Mouse (Mus musculus): ENCODE results near the gene Pqlc2. TPM values are rescaled to one million over a fixed set of nuclear protein-coding genes. Genes with fewer than 3 reads are reported as not detected.
A peak's percentile ranks its signal among the peaks of the same experiment; 100 is the strongest.

Gene Pqlc2
- total RNA-seq (2015): 9.8 and 11.1 TPM in 2 replicates
- 12.8 and 16.1 TPM in 2 replicates for total RNA-seq (2017)

- peak; percentile 82 for ATAC-seq (ENCODE audit: poor library complexity, severe bottlenecking)
Observed at GRCm38 (mm10) chr4:139310171-139310898, at the start of gene Pqlc2, which contains the start of gene Akr7a5. TSS of gene Pqlc2 (minus strand) at chr4:139310708. TSS of gene Akr7a5 (plus strand) at chr4:139310744.

DNA sequence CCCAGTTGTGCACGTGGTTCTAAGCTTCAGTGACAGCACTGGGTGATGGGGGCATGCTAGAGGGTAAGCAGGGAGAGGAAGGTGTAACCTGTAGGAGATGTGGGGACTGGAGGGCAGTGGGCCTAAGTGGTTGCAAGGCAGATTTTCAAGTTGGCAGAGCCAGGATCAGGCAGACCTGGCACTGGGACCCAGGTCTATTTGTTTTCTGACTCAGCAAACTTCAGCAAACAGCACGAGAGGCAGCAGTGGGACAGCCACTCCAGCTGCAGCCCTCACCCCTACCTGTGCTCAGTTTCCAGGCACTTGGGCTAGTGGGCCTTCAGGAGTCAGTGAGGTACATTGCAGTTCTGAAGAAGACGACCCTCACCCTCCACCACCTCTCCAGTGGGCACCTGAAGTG is 46.7 kb upstream of the Pqlc2 start:
- ATAC-seq (ENCODE audit: poor library complexity, severe bottlenecking): no peak

- ATAC-seq (ENCODE audit: poor library complexity, severe bottlenecking): peak; percentile 14; the same call in 1 of the 2 replicates
Observed at GRCm38 (mm10) chr4:139352832-139353231, 42.3 kb upstream of the Pqlc2 start.

- ATAC-seq (ENCODE audit: poor library complexity, severe bottlenecking): peak; percentile 99
Observed at GRCm38 (mm10) chr4:139351931-139352711, 41.6 kb upstream of the Pqlc2 start, which contains the start of the genes Mrto4, Emc1 and Ubr4. TSS of gene Mrto4 (minus strand) at chr4:139352576. TSS of gene Emc1 (plus strand) at chr4:139352587. TSS of gene Ubr4 (plus strand) at chr4:139352609.

DNA sequence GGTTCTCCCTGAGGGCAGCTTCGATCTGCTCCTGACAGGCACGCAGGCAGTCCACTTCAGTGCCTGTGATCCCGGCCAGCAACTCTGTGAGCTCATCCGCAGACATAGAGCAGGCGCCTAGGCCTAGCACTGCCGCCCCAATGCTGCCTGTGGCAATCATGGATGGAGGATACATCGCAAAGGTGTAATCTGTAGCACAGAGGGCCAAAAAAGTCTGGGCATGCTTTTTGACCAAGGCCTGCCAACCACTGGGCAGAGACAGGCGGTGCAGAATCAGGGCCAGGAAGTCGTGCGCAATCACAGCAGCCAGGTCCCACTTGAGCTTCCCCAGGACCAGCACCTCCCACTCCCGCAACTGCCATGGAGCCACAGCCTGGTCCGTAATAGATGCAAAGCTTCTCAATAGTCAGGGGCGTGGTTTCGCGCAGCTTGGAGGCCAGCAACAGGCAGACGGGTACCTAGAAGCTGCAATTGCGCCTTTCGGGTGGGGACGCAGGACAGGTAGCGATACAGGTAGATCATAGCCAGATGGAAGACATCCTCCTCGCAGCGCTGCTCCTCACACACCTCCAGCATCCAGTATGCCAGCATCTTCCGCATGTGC is 35.0 kb upstream of the Pqlc2 start:
- ATAC-seq (ENCODE audit: poor library complexity, severe bottlenecking): no peak

DNA sequence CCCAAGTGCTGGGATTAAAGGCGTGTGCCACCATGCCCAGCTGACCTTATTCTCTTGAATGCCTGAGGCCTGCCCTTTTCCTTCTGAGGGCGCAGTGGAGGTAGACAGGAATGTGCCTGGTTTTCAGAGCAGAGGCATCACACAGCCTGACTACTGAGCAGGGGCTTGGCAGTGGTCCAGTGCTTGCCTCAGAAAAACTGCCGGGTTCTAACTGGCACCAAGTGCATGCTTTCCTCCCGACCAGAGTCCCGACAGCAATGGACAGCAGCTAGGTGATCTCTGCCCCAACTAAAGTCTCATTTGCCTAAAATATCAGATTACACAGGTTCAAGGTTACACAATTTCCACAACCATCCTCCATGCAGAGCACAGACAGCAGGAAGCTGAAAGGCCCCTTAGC is 33.2 kb upstream of the Pqlc2 start:
- peak; percentile 43; the same call in 1 of the 2 replicates for ATAC-seq (ENCODE audit: poor library complexity, severe bottlenecking)

DNA sequence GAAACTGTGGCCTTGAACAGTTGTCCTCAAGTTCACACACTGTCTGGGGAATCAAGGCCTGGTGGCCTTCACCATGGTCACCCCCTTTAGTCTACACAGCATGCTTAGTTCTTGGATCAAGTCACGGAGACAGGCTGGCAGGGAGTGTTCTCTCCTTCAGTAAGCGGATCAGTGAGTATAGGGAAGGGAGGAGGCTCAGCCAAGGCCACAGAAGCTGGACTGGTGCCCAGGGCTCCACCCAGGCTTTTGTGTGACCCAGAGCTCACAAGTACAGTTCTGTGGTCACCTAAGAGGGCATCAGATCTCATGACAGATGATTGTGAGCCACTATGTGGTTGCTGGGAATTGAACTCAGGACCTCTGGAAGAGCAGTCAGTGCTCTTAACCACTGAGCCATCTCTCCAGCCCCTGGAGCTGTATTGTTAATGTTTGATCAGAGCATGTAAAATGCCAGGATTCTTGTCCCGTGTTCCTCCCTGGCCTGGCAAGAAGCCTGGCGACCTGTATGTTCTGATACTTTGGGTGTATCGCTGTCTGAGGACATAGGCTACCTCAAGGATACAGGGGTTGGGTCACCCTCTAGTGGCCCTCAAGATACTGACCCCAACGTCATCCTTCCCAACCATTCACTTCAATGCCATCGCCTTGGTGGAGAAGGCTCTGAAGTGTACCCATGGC is 31.2 kb upstream of the Pqlc2 start:
- ATAC-seq (ENCODE audit: poor library complexity, severe bottlenecking): peak; percentile 53

DNA sequence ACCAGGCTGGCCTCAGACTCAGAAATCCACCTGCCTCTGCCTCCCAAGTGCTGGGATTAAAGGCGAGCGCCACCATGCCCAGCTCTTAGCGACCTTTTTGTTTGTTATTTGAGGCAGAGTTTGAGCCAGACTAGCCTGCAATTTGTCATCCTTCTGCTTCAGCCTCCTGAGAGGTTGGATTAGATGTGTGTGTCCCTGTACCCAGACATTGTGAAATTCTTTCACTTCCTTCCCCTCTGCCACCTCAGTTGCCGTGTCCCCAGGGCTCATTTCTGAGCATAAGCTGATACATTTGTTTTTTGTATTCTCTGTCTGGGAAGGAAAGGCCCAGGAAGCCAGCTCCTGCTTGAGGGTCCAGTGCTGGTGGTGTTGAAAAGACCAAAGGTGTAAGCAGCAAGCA is 30.3 kb upstream of the Pqlc2 start:
- peak; percentile 68 for ATAC-seq (ENCODE audit: poor library complexity, severe bottlenecking)

DNA sequence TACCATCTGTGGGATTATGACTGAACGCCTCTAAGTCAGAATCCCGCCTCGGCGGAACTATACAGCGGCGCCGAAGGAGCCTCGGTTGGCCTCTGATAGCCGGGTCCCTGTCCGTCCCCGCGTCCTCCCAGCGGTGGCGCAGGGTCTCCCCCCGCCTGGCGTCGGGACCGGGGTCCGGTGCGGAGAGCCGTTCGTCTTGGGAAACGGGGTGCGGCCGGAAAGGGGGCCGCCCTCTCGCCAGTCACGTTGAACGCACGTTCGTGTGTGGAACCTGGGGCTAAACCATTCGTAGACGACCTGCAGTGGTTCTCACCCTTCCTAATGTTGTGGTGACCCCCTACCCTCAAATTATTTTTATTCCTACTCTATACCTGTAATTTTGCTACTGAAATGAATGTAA is 27.6 kb upstream of the Pqlc2 start:
- no peak for ATAC-seq (ENCODE audit: poor library complexity, severe bottlenecking)

GRCm38 (mm10) chr4:139336822-139337483 is 26.4 kb upstream of the Pqlc2 start:
- ATAC-seq (ENCODE audit: poor library complexity, severe bottlenecking): peak; percentile 88

DNA sequence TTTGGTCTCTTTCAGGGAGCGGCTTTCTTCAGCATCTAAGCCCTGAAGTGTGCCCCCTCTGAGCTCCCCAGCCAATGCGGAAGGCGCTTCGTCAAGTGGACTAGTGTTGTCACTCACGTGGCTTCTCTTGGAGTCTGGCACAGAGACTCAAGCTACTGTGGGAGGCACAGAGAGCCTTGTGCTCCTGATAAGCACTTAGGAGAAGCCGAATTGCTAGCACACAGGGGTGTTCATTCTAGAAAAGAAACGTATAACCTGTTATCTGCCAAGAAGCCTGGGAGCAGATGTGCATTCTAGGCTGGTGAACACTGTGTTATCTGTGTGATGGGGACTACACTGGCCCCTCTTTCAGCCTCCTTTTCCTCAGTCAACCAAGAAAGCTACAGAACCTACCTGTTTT is 25.0 kb upstream of the Pqlc2 start:
- no peak for ATAC-seq (ENCODE audit: poor library complexity, severe bottlenecking)

- ATAC-seq (ENCODE audit: poor library complexity, severe bottlenecking): no peak
Observed at GRCm38 (mm10) chr4:139334631-139335295, 24.3 kb upstream of the Pqlc2 start.

DNA sequence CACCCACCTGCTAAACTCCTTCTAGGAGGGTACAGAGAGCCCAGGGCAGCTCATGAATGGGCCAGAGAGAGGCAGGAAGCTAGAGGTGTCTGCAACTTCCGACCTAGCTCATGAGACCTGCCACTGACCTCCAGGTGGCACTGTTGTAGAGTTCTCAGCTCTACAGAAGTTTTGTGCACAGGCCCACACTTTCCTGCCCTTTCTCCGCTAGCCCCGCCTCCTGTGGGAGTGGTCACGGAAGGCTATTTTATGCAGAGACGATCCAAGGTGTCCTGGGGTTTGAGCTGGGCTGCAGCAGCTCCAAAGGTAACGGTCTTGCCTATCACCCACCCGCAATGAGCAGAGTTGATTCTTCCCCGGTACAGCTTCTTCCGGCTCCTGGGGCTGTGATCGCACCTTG is 20.1 kb upstream of the Pqlc2 start:
- ATAC-seq (ENCODE audit: poor library complexity, severe bottlenecking): peak; percentile 100

GRCm38 (mm10) chr4:139319740-139320139 is 9.2 kb upstream of the Pqlc2 start:
- ATAC-seq (ENCODE audit: poor library complexity, severe bottlenecking): 0 out of 2 replicates have a peak, but pooled peaks have one; percentile 12

GRCm38 (mm10) chr4:139318449-139318848 is 7.9 kb upstream of the Pqlc2 start:
- ATAC-seq (ENCODE audit: poor library complexity, severe bottlenecking): no peak

DNA sequence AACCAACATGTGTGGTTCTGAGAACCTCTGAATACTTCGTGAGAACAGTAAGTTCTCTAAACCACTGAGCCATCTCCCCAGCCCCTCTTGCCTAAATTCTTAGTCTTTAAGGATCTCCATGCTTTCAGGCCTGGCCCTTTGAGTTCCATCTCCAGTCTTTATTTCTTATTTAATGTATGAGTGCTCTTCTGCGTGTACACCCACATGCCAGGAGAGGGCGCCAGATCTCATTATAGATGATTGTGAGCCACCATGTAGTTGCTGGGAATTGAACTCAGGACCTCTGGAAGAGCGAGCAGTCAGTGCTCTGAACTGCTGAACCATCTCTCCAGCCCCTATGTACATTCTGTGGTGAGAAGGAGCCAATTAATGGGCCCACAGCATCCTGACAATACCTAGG is 2.1 kb upstream of the Pqlc2 start:
- ATAC-seq (ENCODE audit: poor library complexity, severe bottlenecking): no peak

DNA sequence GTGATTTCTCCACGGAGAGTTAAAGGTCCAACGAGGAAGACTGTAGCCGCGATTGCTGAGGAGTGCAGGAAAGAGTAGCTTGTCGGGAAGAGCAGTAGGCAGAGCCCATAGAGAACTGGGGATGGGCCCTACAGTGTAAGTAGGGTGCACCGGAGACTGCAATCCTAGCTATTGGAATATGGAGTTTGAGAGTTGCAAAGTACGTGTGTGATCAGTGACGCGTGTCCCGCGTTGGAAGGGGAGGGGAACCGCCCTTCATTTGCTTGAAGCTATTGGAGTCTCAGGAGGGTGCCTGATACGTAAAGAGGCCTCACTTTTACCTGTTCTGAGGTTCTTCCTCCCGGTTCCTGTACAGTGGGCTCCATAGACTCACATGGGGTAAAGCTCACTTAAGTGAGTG is 1.2 kb upstream of the Pqlc2 start:
- no peak for ATAC-seq (ENCODE audit: poor library complexity, severe bottlenecking)

- ATAC-seq (ENCODE audit: poor library complexity, severe bottlenecking): no peak
Observed at GRCm38 (mm10) chr4:139310899-139311701, 592 bp upstream of the Pqlc2 start.

- no peak for ATAC-seq (ENCODE audit: poor library complexity, severe bottlenecking)
Observed at GRCm38 (mm10) chr4:139309651-139310050, 857 bp downstream of the Pqlc2 start.
